Mouse (Mus musculus) embryonic facial prominence, embryonic 14.5 days (tissue): ENCODE results near the gene Med25. TPM values are rescaled to one million over a fixed set of nuclear protein-coding genes. Genes with fewer than 3 reads are reported as not detected.
A peak's percentile ranks its signal among the peaks of the same experiment; 100 is the strongest.

Source experiments
- ATAC-seq: fragments of 200-750 bp; cut with Nextera tagmentation; 2 replicates; pipeline ENCODE4 v1.8.0; 2017; ENCODE audit warnings: low read depth, moderate number of reproducible peaks, moderate TSS enrichment
- DNase-seq: peaks from one replicate; pipeline ENCODE4 v3.0.0-alpha.2; 2015; ENCODE audit warnings: low spot score
- H3K27ac ChIP-seq: fragments of 300-500 bp; sonication (generic); replicated peaks from 2 replicates; pipeline ENCODE4 v1.5.1; 2014; ENCODE audit warnings: low read depth, mild to moderate bottlenecking, low read length, moderate library complexity
- H3K27me3 ChIP-seq: fragments of 300-500 bp; sonication (generic); replicated peaks from 2 replicates; pipeline ENCODE4 v1.6.1; 2014; ENCODE audit warnings: low read length; ENCODE audit not compliant: control insufficient read depth, insufficient read depth
- H3K36me3 ChIP-seq: fragments of 300-500 bp; sonication (generic); 2 replicates; pipeline ENCODE4 v1.6.1; 2014; ENCODE audit warnings: low read length, mixed read lengths; ENCODE audit not compliant: control insufficient read depth, insufficient read depth
- H3K4me1 ChIP-seq: fragments of 300-500 bp; sonication (generic); 2 replicates; pipeline ENCODE4 v1.6.1; 2014; ENCODE audit warnings: antibody characterized with exemption, low read length; ENCODE audit not compliant: control insufficient read depth, insufficient read depth
- H3K4me2 ChIP-seq: fragments of 300-500 bp; sonication (generic); 2 replicates; pipeline ENCODE4 v1.6.1; 2014; ENCODE audit warnings: low read depth, mild to moderate bottlenecking, low read length, moderate library complexity, mixed read lengths
- H3K4me3 ChIP-seq: fragments of 300-500 bp; sonication (generic); 2 replicates; pipeline ENCODE4 v1.5.1; 2014; ENCODE audit warnings: low read depth, mild to moderate bottlenecking, low read length
- H3K9ac ChIP-seq: fragments of 300-500 bp; sonication (generic); 2 replicates; pipeline ENCODE4 v1.6.1; 2014; ENCODE audit warnings: low read depth, mild to moderate bottlenecking, low read length, moderate library complexity, mixed read lengths
- H3K9me3 ChIP-seq: fragments of 300-500 bp; sonication (generic); 2 replicates; pipeline ENCODE4 v1.6.1; 2016; ENCODE audit warnings: low read length; ENCODE audit not compliant: control insufficient read depth
- WGBS: fragments of 180-500 bp; shearing (Covaris S2); extraction: QIAGEN DNeasy Blood & Tissue Kit; methylation state at CpG from one replicate; pipeline ENCODE4 v1.1.7; 2014; 5-methylcytosine and 5-hydroxymethylcytosine counted together
- polyA plus RNA-seq: library from polyadenylated mRNA; unstranded; fragments of >200 nt; fragmentation: Nextera tagmentation; extraction: Ambion mirVana; gene quantifications from 2 replicates; pipeline ENCODE4 v1.2.1, GENCODE M21; 2014

Med25 gene
- polyA plus RNA-seq, 1 experiment from 2014 or later = 64.2 TPM

DNA sequence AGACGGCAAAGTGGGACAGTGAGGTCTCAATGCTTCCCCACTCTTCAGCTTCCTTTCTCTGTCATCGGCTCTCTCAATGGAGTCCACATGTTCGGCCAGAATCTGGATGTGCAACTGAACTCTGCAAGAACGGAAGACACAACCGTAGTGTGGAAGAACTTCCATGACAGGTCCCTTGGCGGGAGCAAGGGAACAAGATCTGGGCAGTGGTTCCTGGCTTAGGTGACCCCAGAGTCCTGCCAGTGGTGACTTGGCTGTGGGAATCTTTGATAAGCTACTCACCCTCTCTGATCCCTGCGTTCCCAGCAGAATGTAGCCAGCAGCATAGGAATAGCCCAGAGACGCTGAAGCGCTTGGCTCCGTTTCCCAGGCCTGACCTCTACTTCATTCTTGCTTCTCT, 4.0 kb upstream of the Med25 start:
- DNase-seq (no peak), ATAC-seq (no peak)
- H3K27me3 ChIP-seq = no peaks in the 10 kb centered on the region
- H3K9ac ChIP-seq = peak overlapping the region; percentile 69
- WGBS = 26% methylated on average over 9 of the region's 10 CpGs
- H3K9me3 ChIP-seq = no peaks in the 10 kb centered on the region
- peaks cover 26% of the 10 kb centered on the region for H3K36me3 ChIP-seq
- H3K4me1 ChIP-seq = peaks cover 26% of the 10 kb centered on the region
- H3K4me3 ChIP-seq = peak overlapping the region; percentile 62
- peak overlapping the region; percentile 77 for H3K4me2 ChIP-seq
- peak overlapping the region; percentile 99 for H3K27ac ChIP-seq

DNA sequence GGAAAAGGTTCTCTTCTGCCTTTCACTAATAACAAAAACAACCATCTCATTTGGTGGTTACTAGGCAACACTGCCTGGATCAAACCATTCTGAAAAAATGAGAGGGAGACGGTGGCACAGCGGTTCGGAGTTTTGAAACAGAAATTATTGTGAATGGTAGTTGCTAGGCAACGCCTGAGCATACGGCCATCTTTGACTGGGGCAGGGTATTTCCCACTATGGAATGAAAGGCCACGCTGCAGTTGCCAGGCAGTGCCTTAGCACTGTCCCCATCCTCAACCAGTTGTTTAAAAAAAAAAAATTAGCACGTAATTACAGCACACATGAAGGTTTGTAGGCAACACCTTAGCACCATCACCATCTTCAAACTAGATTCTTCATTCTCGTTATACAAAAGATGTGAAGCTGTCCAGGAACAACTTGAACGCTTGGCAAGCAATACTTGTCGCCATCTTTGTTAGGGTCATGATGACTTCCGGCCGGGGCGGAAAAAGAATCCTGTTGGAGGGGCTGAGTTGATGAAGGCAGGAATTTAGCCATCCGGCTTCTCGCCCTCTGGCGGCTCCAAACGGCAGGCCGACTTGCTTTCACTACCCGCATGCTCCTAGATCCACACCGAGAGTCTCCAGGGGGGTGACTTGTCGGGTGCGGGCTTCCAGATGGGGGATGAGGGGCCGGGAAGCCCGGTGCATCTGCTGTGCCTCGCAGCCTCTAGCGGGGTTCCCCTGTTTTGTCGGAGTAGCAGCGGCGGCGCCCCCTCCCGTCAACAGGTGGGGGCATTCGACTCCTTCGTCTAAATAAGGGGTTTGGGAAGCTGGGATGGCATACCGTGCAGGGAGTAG, 3.3 kb upstream of the Med25 start, which contains the start of gene Fuz:
TSS of gene Fuz (plus strand) at position 487 of the 842 bp plus-strand sequence.
- peak; percentile 70 for ATAC-seq
- WGBS = 1% methylated on average over 29 of the region's 34 CpGs

DNA sequence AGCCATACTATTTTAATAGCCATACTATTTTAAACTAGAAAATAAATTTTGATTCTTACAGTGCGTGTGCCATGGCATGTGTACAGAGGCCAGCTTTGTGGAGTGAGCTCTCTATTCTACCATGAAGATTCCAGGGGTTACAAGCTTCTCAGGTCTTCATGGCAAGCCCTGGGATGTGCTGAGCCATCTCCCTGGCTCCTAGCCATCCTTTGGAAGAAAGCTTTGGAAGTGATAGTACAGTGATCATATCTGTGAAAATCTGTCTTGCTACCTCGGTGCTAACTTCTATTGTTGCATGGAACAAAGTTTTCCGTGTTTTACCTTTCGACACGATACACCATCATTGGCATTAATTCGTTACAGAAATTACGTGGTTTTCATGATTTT, 2.7 kb upstream of the Med25 start:
- 62% methylated on average over 7 of the region's 7 CpGs for WGBS
- H3K4me3 ChIP-seq = peak overlapping the region; percentile 62
- H3K9ac ChIP-seq = no peak overlapping the region

More for the DNA sequence above, 3.3 kb upstream of the Med25 start, which contains the start of gene Fuz:
- Histone ChIP-seq H3K27ac (peak within 1 kb of the TSS; percentile 99), H3K4me1 (peaks cover 30% of the 10 kb centered on the region), H3K4me2 (peak within 1 kb of the TSS; percentile 77), H3K27me3 (no peaks in the 10 kb centered on the region), H3K9me3 (no peaks in the 10 kb centered on the region), H3K9ac (peak within 1 kb of the TSS; percentile 69), H3K4me3 (peak within 1 kb of the TSS; percentile 62), H3K36me3 (peaks cover 21% of the 10 kb centered on the region)
- DNase-seq = peak; percentile 96

DNA sequence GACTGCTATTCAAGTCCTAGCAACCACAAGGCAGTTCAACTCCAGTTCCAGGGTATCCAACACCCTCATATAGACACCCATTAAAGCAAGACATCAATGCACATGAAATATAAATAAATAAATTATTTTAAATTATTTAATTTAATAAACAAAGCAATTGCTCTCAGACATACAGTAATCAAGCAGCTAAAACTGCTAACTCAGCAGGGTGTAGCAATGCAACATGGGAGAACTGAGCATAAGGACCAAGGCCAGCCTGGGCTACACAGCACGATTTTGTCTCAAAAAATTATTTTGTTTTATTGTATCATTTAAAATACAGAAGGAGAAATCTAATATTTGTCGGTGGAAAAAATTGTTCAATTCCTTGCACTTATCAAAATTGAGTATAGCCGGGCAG, 1.7 kb upstream of the Med25 start:
- no peak overlapping the region for H3K9ac ChIP-seq
- H3K27me3 ChIP-seq = no peaks in the 10 kb centered on the region
- DNase-seq = no peak
- 86% methylated on average over 3 of the region's 3 CpGs for WGBS
- ATAC-seq = no peak
- peaks cover 35% of the 10 kb centered on the region for H3K4me1 ChIP-seq
- no peak overlapping the region for H3K4me2 ChIP-seq
- no peaks in the 10 kb centered on the region for H3K9me3 ChIP-seq
- peak overlapping the region; percentile 99 for H3K27ac ChIP-seq
- no peak overlapping the region for H3K4me3 ChIP-seq
- peaks cover 19% of the 10 kb centered on the region for H3K36me3 ChIP-seq

More for the DNA sequence above, 2.7 kb upstream of the Med25 start:
- Histone ChIP-seq H3K27ac (peak overlapping the region; percentile 99), H3K4me2 (peak overlapping the region; percentile 77), H3K36me3 (peaks cover 21% of the 10 kb centered on the region), H3K9me3 (no peaks in the 10 kb centered on the region), H3K4me1 (peaks cover 35% of the 10 kb centered on the region), H3K27me3 (no peaks in the 10 kb centered on the region)
- no peak for ATAC-seq
- no peak for DNase-seq

DNA sequence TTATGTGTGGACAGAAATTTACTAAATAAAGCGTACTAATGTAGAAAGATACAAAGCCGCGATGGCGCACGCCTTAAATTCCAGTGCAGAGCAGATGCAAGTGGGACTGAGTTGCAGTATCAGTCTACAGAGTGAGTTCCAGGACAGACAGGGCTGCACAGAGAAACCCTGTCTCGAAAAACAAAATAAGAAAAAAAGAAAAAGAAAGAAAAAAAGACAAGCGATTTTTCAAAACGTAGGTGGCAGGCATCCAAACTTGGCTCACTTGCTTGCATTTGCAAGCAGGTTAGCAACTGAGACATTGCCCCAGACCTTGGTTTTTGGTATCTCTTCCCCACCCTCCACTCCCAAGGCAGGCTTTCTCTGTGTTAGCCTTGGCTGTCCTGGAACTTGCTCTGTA, 685 bp upstream of the Med25 start:
- Histone ChIP-seq H3K36me3 (peaks cover 26% of the 10 kb centered on the region), H3K4me3 (peak overlapping the region; percentile 77), H3K27me3 (no peaks in the 10 kb centered on the region), H3K4me1 (peaks cover 35% of the 10 kb centered on the region), H3K9ac (peak overlapping the region; percentile 53), H3K4me2 (peak overlapping the region; percentile 95), H3K9me3 (no peaks in the 10 kb centered on the region), H3K27ac (peak overlapping the region; percentile 99)
- ATAC-seq (no peak), DNase-seq (peak; percentile 67)
- 18% methylated on average over 8 of the region's 8 CpGs for WGBS

DNA sequence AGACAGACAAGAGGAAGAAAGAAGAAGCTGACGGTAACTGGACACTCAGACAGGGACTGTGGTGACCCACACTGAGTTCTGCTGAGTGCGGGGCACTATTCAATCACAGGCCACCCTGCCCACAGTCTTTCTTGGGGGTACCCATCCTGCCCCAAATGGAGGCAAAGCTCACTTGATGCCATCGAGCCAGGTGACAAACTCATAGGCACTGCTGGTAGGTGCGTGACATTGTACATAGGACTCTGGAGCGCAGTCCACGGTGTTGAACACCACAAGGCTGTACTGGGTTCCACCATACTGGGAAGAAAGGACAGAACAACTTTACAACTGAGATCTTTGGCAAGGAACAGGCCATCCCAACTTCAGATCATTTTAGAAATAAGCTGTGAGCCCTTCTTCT, 901 bp downstream of the Med25 start:
- H3K9ac ChIP-seq = peak overlapping the region; percentile 92
- peaks cover 35% of the 10 kb centered on the region for H3K36me3 ChIP-seq
- peaks cover 26% of the 10 kb centered on the region for H3K4me1 ChIP-seq
- 13% methylated on average over 6 of the region's 6 CpGs for WGBS
- H3K9me3 ChIP-seq = no peaks in the 10 kb centered on the region
- peak overlapping the region; percentile 77 for H3K4me3 ChIP-seq
- no peak for DNase-seq
- peak overlapping the region; percentile 99 for H3K27ac ChIP-seq
- ATAC-seq = no peak
- H3K27me3 ChIP-seq = no peaks in the 10 kb centered on the region
- peak overlapping the region; percentile 95 for H3K4me2 ChIP-seq

DNA sequence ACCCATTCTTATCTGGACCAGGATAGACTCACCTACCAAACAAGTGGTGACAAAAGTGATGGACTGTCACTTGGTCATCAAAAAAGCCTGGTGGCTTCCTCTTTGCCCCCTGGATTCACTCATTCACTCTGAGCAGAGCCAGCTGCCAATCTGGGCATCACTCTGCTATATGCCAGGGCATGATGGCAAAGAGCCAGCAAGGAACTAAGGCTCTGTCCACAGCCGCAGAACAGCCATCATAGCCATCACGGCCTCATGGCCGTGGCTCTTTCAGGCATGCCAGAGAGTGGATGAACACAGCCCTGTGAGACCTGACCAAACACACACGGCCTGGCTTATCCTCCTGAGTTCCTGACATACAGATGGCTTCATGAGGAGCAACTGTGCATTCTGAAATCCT, 1.8 kb downstream of the Med25 start:
- peaks cover 42% of the 10 kb centered on the region for H3K36me3 ChIP-seq
- peak overlapping the region; percentile 77; the same call in 1 of the 2 replicates for H3K4me3 ChIP-seq
- H3K9ac ChIP-seq = peak overlapping the region; percentile 92; the same call in 1 of the 2 replicates
- ATAC-seq = no peak
- DNase-seq = no peak
- no peaks in the 10 kb centered on the region for H3K9me3 ChIP-seq
- H3K4me2 ChIP-seq = peak overlapping the region; percentile 95
- H3K27me3 ChIP-seq = no peaks in the 10 kb centered on the region
- no peak overlapping the region for H3K27ac ChIP-seq
- peaks cover 26% of the 10 kb centered on the region for H3K4me1 ChIP-seq
- WGBS = 85% methylated on average over 4 of the region's 4 CpGs

DNA sequence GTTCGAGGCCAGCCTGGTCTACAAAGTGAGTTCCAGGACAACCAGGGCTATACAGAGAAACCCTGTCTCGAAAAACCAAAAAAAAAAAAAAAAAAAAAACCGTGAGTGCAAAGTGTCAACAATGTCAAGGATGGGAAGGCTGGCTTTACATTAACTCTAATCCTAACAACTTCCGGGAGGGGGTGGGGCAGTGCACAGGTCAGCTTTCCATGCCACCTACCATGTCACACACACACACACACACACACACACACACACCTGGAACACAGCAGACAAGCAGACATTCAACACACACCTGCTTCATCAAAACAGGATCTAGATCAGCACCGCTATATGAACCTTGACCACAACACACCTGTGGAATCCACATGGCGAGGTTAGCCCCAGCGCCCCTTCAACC, 2.3 kb downstream of the Med25 start:
- Histone ChIP-seq H3K9me3 (no peaks in the 10 kb centered on the region), H3K4me2 (peak overlapping the region; percentile 95; the same call in 1 of the 2 replicates), H3K36me3 (peaks cover 48% of the 10 kb centered on the region), H3K27me3 (no peaks in the 10 kb centered on the region), H3K4me1 (peaks cover 26% of the 10 kb centered on the region), H3K27ac (no peak overlapping the region), H3K9ac (0 out of 2 replicates have a peak overlapping the region, but pooled peaks have one; percentile 92), H3K4me3 (no peak overlapping the region)
- no peak for ATAC-seq
- DNase-seq = no peak
- WGBS = 93% methylated on average over 6 of the region's 7 CpGs
